Mouse (Mus musculus): ENCODE measurements around the gene Tet2.

GRCm38 (mm10) chr3:133571961-133572360 is 27.0 kb upstream of the Tet2 start:
- TF ChIP-seq CTCF (IDR thresholded peaks at IDR 0.05) (no peak), POLR2A (IDR thresholded peaks at IDR 0.05; ENCODE audit: insufficient read depth, low read depth, low read length) (no peak), EP300 (IDR thresholded peaks at IDR 0.05; ENCODE audit: insufficient read depth, low read depth, low read length) (no peak)

Measured in heart, adult 2 months (tissue).